Mouse (Mus musculus) C2C12 (cell line): ENCODE measurements around the gene Msl3. TPM values are rescaled to one million over a fixed set of nuclear protein-coding genes. Genes with fewer than 3 reads are reported as not detected.

Experiments
- H3K27me3 ChIP-seq: one replicate; pipeline ENCODE4 v1.6.1; 2011; ENCODE audit not compliant: control insufficient read depth, insufficient read depth, insufficient read length
- H3K36me3 ChIP-seq: one replicate; pipeline ENCODE4 v1.6.1; 2011; ENCODE audit not compliant: control insufficient read depth, insufficient read depth
- H3K4me3 ChIP-seq: one replicate; pipeline ENCODE4 v1.5.1; 2011; ENCODE audit warnings: mild to moderate bottlenecking, control low read depth; ENCODE audit not compliant: poor library complexity, insufficient read depth, severe bottlenecking
- H3K79me2 ChIP-seq: one replicate; pipeline ENCODE4 v1.6.1; 2011; ENCODE audit not compliant: control insufficient read depth, insufficient read depth
- H3K79me3 ChIP-seq: one replicate; pipeline ENCODE4 v1.6.1; 2011; ENCODE audit warnings: low read depth, control low read depth
- H3ac ChIP-seq: one replicate; pipeline ENCODE3; 2011; ENCODE audit warnings: low read depth; ENCODE audit not compliant: control insufficient read depth, insufficient read length
- CEBPB ChIP-seq: IDR thresholded peaks from one replicate; pipeline ENCODE4 v1.6.1; 2011; ENCODE audit warnings: low read depth, mild to moderate bottlenecking, control low read depth, moderate library complexity
- CTCF ChIP-seq: IDR thresholded peaks from one replicate; pipeline ENCODE4 v1.5.1; 2011; ENCODE audit not compliant: control insufficient read depth, insufficient read depth, insufficient read length
- FOSL1 ChIP-seq: IDR thresholded peaks from one replicate; pipeline ENCODE4 v1.8.0; 2011; ENCODE audit warnings: mild to moderate bottlenecking, low read length; ENCODE audit not compliant: poor library complexity, insufficient read depth, severe bottlenecking
- MAX ChIP-seq: IDR thresholded peaks from one replicate; pipeline ENCODE4 v1.6.1; 2011; ENCODE audit warnings: mild to moderate bottlenecking, control low read depth
- MYOD1 ChIP-seq: IDR thresholded peaks from one replicate; pipeline ENCODE4 v1.6.1; 2011; ENCODE audit warnings: low read depth; ENCODE audit not compliant: control insufficient read depth, insufficient read length
- MYOG ChIP-seq: IDR thresholded peaks from one replicate; pipeline ENCODE4 v1.6.1; 2011; ENCODE audit not compliant: control insufficient read depth, insufficient read length; ENCODE audit errors: extremely low read depth
- USF1 ChIP-seq: IDR thresholded peaks from one replicate; pipeline ENCODE4 v1.6.1; 2011; ENCODE audit warnings: low read depth, mild to moderate bottlenecking, control low read depth, moderate library complexity
- long read RNA-seq, 2 experiments: library from polyadenylated mRNA; unstranded; transcript quantifications; one replicate each; pipeline ENCODE4 v2.0.0; 2019 to 2020
- polyA plus RNA-seq: library from polyadenylated mRNA; unstranded; fragments of >200 nt; fragmentation: generic; extraction: Trizol; gene quantifications from one replicate; pipeline ENCODE4 v1.2.1, GENCODE M21; 2012; ENCODE audit warnings: missing spikeins

Msl3 gene
- 17.6 TPM for polyA plus RNA-seq
- long read RNA-seq, experiment 1, transcript Msl3-202 (12 exons, 2,316 nt): major isoform, 6 of 23 reads
- long read RNA-seq, experiment 1, partial matches to known transcripts: 8 of 23 reads
- long read RNA-seq, experiment 1, other reads (novel, unspliced or antisense): 9 of 23 reads
- long read RNA-seq, experiment 2, transcript Msl3-201 (13 exons, 2,399 nt): minor isoform, 11 of 244 reads
- long read RNA-seq, experiment 2, transcript Msl3-202 (12 exons, 2,316 nt): major isoform, 137 of 244 reads
- long read RNA-seq, experiment 2, partial matches to known transcripts: 22 of 244 reads
- long read RNA-seq, experiment 2, other reads (novel, unspliced or antisense): 74 of 244 reads

GRCm38 (mm10) chrX:168673525-168674406 lies at the start of gene Msl3:
Msl3 (minus strand) TSS chrX:168673898.
- Histone ChIP-seq H3K79me2 (peaks cover 5% of the 10 kb centered on the region), H3K27me3 (no peaks in the 10 kb centered on the region), H3ac (peak within 1 kb of the TSS; percentile 93), H3K4me3 (peak within 1 kb of the TSS; percentile 60), H3K79me3 (no peaks in the 10 kb centered on the region), H3K36me3 (peaks cover 6% of the 10 kb centered on the region)
- peak; percentile 31 for TF ChIP-seq CTCF
- TF ChIP-seq MAX: peak; percentile 25
- TF ChIP-seq MYOG: no peak

- no peak for TF ChIP-seq MYOD1
- no peak for TF ChIP-seq FOSL1
- no peak for TF ChIP-seq USF1
- TF ChIP-seq MAX: no peak
- TF ChIP-seq CTCF: no peak
- no peak for TF ChIP-seq MYOG
- no peak for TF ChIP-seq CEBPB
- Histone ChIP-seq H3K79me3 (no peaks in the 10 kb centered on the region), H3K27me3 (no peaks in the 10 kb centered on the region), H3ac (no peak overlapping the region), H3K4me3 (no peak overlapping the region), H3K79me2 (no peaks in the 10 kb centered on the region), H3K36me3 (no peaks in the 10 kb centered on the region)
Measured at GRCm38 (mm10) chrX:168717969-168718368, 44.3 kb upstream of the Msl3 start.

GRCm38 (mm10) chrX:168674407-168674962 lies 787 bp upstream of the Msl3 start:
- Histone ChIP-seq H3K27me3 (no peaks in the 10 kb centered on the region), H3K36me3 (peaks cover 6% of the 10 kb centered on the region), H3ac (peak overlapping the region; percentile 83), H3K79me2 (peaks cover 5% of the 10 kb centered on the region), H3K79me3 (no peaks in the 10 kb centered on the region), H3K4me3 (peak overlapping the region; percentile 21)
- no peak for TF ChIP-seq MAX
- TF ChIP-seq MYOD1: no peak
- no peak for TF ChIP-seq MYOG
- TF ChIP-seq FOSL1: no peak
- no peak for TF ChIP-seq CTCF

- peaks cover 5% of the 10 kb centered on the region for H3K79me2 ChIP-seq
- peak overlapping the region; percentile 78 for H3ac ChIP-seq
- no peaks in the 10 kb centered on the region for H3K79me3 ChIP-seq
- peaks cover 12% of the 10 kb centered on the region for H3K36me3 ChIP-seq
- TF ChIP-seq CTCF (no peak), FOSL1 (no peak), CEBPB (no peak), MYOG (no peak), USF1 (no peak), MYOD1 (no peak), MAX (peak; percentile 21)
- no peaks in the 10 kb centered on the region for H3K27me3 ChIP-seq
- H3K4me3 ChIP-seq: peak overlapping the region; percentile 60
Measured at GRCm38 (mm10) chrX:168672913-168673524, 679 bp downstream of the Msl3 start.

- TF ChIP-seq FOSL1 (no peak), USF1 (no peak), MYOG (no peak), MAX (no peak), CTCF (no peak), MYOD1 (no peak), CEBPB (no peak)
- Histone ChIP-seq H3ac (peak overlapping the region; percentile 78), H3K79me3 (no peaks in the 10 kb centered on the region), H3K27me3 (no peaks in the 10 kb centered on the region), H3K79me2 (peaks cover 5% of the 10 kb centered on the region), H3K36me3 (peaks cover 15% of the 10 kb centered on the region), H3K4me3 (peak overlapping the region; percentile 60)
Measured at GRCm38 (mm10) chrX:168672425-168672824, 1.3 kb downstream of the Msl3 start.
